Mouse (Mus musculus) cerebellum, adult 2 months (tissue): ENCODE results near the gene Adcy3.
A peak's percentile ranks its signal among the peaks of the same experiment; 100 is the strongest.

Experiments
- CTCF ChIP-seq: fragments of 200-500 bp; IDR thresholded peaks from 2 replicates; pipeline ENCODE4 v1.5.1; 2011; ENCODE audit warnings: low read depth, mild to moderate bottlenecking, control low read depth, low read length, moderate library complexity, borderline replicate concordance; ENCODE audit not compliant: insufficient read depth
- POLR2A ChIP-seq: fragments of 200-500 bp; IDR thresholded peaks from 2 replicates; pipeline ENCODE4 v1.6.1; 2011; ENCODE audit warnings: low read length, control low read depth, borderline replicate concordance; ENCODE audit not compliant: insufficient read depth

- TF ChIP-seq POLR2A = no peak
- TF ChIP-seq CTCF = peak; percentile 42
Measured at GRCm38 (mm10) chr12:4189060-4189447, 56.2 kb downstream of the Adcy3 start.
